Mouse (Mus musculus) CH12.LX (cell line): ENCODE measurements around the gene Vpreb1.

Source experiments
- CTCF ChIP-seq, 2 experiments: IDR thresholded peaks in 1 of 2; conservative IDR thresholded peaks in 1 of 2; 2 replicates each; pipeline ENCODE4 v1.5.1; 2011 to 2012; ENCODE audit warnings: low read depth in 2 of 2, low read length in 2 of 2, improper control_type of control experiment in 1 of 2, inconsistent platforms in 1 of 2, mild to moderate bottlenecking in 1 of 2, moderate library complexity in 1 of 2
- ELF1 ChIP-seq: IDR thresholded peaks from 2 replicates; pipeline ENCODE4 v1.6.1; 2014; ENCODE audit warnings: low read depth, mild to moderate bottlenecking, inconsistent platforms, low read length, improper control_type of control experiment
- ETS1 ChIP-seq: conservative IDR thresholded peaks from 2 replicates; pipeline ENCODE4 v1.6.1; 2012; ENCODE audit warnings: low read depth, mild to moderate bottlenecking, inconsistent platforms, low read length, improper control_type of control experiment, moderate library complexity
- HCFC1 ChIP-seq: IDR thresholded peaks from 2 replicates; pipeline ENCODE4 v1.6.1; 2012; ENCODE audit warnings: low read depth, mild to moderate bottlenecking, inconsistent platforms, low read length, improper control_type of control experiment
- IRF4 ChIP-seq: IDR thresholded peaks from 2 replicates; pipeline ENCODE4 v1.6.1; 2014; ENCODE audit warnings: low read depth, mild to moderate bottlenecking, inconsistent platforms, low read length, improper control_type of control experiment
- MAX ChIP-seq: IDR thresholded peaks from 2 replicates; pipeline ENCODE4 v1.6.1; 2011; ENCODE audit warnings: low read length, improper control_type of control experiment
- MAZ ChIP-seq: IDR thresholded peaks from 2 replicates; pipeline ENCODE4 v1.6.1; 2012; ENCODE audit warnings: low read depth, mild to moderate bottlenecking, inconsistent platforms, low read length, improper control_type of control experiment, moderate library complexity
- MXI1 ChIP-seq: IDR thresholded peaks from 2 replicates; pipeline ENCODE4 v1.6.1; 2011; ENCODE audit warnings: mild to moderate bottlenecking, low read depth, low read length, improper control_type of control experiment
- NRF1 ChIP-seq: IDR thresholded peaks from 2 replicates; pipeline ENCODE4 v1.6.1; 2014; ENCODE audit warnings: low read depth, mild to moderate bottlenecking, inconsistent platforms, low read length, improper control_type of control experiment, moderate library complexity
- POLR2A ChIP-seq: IDR thresholded peaks from 2 replicates; pipeline ENCODE4 v1.6.1; 2011; ENCODE audit warnings: low read depth, mild to moderate bottlenecking, improper control_type of control experiment, low read length
- RCOR1 ChIP-seq: conservative IDR thresholded peaks from 2 replicates; pipeline ENCODE4 v1.6.1; 2012; ENCODE audit warnings: low read depth, mild to moderate bottlenecking, inconsistent platforms, low read length, improper control_type of control experiment
- TCF12 ChIP-seq: IDR thresholded peaks from 2 replicates; pipeline ENCODE4 v1.6.1; 2014; ENCODE audit warnings: low read depth, mild to moderate bottlenecking, inconsistent platforms, low read length, improper control_type of control experiment
- UBTF ChIP-seq: IDR thresholded peaks from 2 replicates; pipeline ENCODE4 v1.6.1; 2012; ENCODE audit warnings: low read depth, mild to moderate bottlenecking, inconsistent platforms, low read length, improper control_type of control experiment, moderate library complexity

- no peak for TF ChIP-seq RCOR1
- TF ChIP-seq HCFC1 = no peak
- TF ChIP-seq MAX = no peak
- TF ChIP-seq NRF1 = no peak
- TF ChIP-seq TCF12 = no peak
- TF ChIP-seq ELF1 = no peak
- TF ChIP-seq CTCF (conservative IDR thresholded peaks at IDR 0.05 in 1 of 2, IDR thresholded peaks at IDR 0.05 in 1 of 2; ENCODE audit: low read depth in 2 of 2, low read length in 2 of 2) = peak in 1 of 2 experiments; percentile 30; a peak in 1 of 4 replicates
- TF ChIP-seq IRF4 = no peak
- no peak for TF ChIP-seq ETS1
- no peak for TF ChIP-seq MXI1
- TF ChIP-seq UBTF = no peak
- no peak for TF ChIP-seq POLR2A
- TF ChIP-seq MAZ = no peak
These were observed 21.4 kb downstream of the Vpreb1 start for GRCm38 (mm10) chr16:16849196-16849595.
